Mouse (Mus musculus) midbrain, embryonic 16.5 days (tissue): ENCODE results near the gene Ulk4. TPM values are rescaled to one million over a fixed set of nuclear protein-coding genes. Genes with fewer than 3 reads are reported as not detected.
"Not testable (repeated sequence)": the region's sequence is repeated elsewhere in the genome, so short reads cannot be mapped to it uniquely, and the experiment has no call there.

ENCODE experiments used
- ATAC-seq: fragments of 200-750 bp; cut with Nextera tagmentation; 2 replicates; pipeline ENCODE4 v1.8.0; 2017; ENCODE audit warnings: moderate TSS enrichment
- H3K27ac ChIP-seq: fragments of 300-500 bp; sonication (generic); 2 replicates; pipeline ENCODE4 v1.5.1; 2014; ENCODE audit warnings: mild to moderate bottlenecking, low read length, mixed read lengths
- H3K27me3 ChIP-seq: fragments of 300-500 bp; sonication (generic); 2 replicates; pipeline ENCODE4 v1.6.1; 2014; ENCODE audit warnings: low read depth, low read length, mixed read lengths; ENCODE audit not compliant: control insufficient read depth, insufficient read depth
- H3K36me3 ChIP-seq: fragments of 300-500 bp; sonication (generic); 2 replicates; pipeline ENCODE4 v1.6.1; 2014; ENCODE audit warnings: mild to moderate bottlenecking, low read length, moderate library complexity, mixed read lengths; ENCODE audit not compliant: control insufficient read depth, insufficient read depth
- H3K4me1 ChIP-seq: fragments of 300-500 bp; sonication (generic); 2 replicates; pipeline ENCODE4 v1.6.1; 2014; ENCODE audit warnings: mild to moderate bottlenecking, low read length, mixed read lengths; ENCODE audit not compliant: control insufficient read depth, insufficient read depth
- H3K4me2 ChIP-seq: fragments of 300-500 bp; sonication (generic); 2 replicates; pipeline ENCODE4 v1.6.1; 2014; ENCODE audit warnings: mild to moderate bottlenecking, low read length, mixed read lengths
- H3K4me3 ChIP-seq: fragments of 300-500 bp; sonication (generic); 2 replicates; pipeline ENCODE4 v1.5.1; 2014; ENCODE audit warnings: low read depth, mild to moderate bottlenecking, low read length, moderate library complexity, mixed read lengths
- H3K9ac ChIP-seq: fragments of 300-500 bp; sonication (generic); 2 replicates; pipeline ENCODE4 v1.6.1; 2014; ENCODE audit warnings: low read depth, low read length, mixed read lengths
- H3K9me3 ChIP-seq: fragments of 300-500 bp; sonication (generic); replicated peaks from 2 replicates; pipeline ENCODE4 v1.6.1; 2014; ENCODE audit warnings: mild to moderate bottlenecking, low read length, mixed read lengths; ENCODE audit not compliant: control insufficient read depth, poor library complexity, severe bottlenecking
- WGBS: fragments of 180-500 bp; shearing (Covaris S2); extraction: QIAGEN DNeasy Blood & Tissue Kit; methylation state at CpG from one replicate; pipeline ENCODE4 v1.1.7; 2014; 5-methylcytosine and 5-hydroxymethylcytosine counted together
- polyA plus RNA-seq: library from polyadenylated mRNA; unstranded; fragments of >200 nt; fragmentation: Nextera tagmentation; extraction: Ambion mirVana; gene quantifications from 2 replicates; pipeline ENCODE4 v1.2.1, GENCODE M21; 2015

The Ulk4 gene
- polyA plus RNA-seq, 1 experiment from 2014 or later, result 112 TPM

DNA sequence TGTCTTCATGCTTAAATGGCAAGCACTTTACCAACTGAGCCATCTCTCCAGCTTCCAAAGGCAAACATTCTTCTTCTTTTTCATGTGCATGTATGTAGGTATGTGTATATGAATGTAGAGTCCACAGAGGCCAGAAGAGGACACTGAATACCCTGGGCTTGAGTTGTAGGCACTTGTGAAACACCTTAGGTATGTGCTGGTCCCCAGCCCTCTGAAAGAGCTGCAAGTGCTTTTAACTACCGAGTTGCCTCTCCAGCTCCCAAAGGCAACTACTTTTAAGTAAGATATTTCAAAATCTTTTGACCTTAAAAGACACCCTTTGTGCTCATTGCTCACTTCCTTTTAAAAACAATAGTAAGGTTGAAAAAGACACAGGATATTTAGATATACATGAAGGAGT is 350.9 kb downstream of the Ulk4 start:
- ATAC-seq, result no peak

DNA sequence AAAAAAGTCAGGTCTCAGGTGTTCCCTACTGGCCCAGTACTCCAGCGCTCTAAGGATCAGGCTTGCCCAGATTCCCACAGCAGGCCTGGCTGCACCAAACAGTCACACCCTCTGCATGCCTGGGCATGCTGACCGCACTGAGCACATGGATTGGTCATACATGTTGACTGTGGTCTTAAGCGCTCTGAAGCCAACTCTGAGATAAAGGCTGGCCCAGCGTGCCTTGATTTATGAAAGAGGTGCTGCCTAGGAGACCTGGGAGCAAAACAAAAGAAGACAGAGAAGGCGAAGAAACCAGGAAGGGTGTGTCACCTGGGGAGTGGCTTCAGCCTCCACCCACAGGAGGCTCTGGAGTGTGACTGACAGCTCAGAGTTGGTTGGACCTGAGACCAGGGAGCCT is 357.9 kb downstream of the Ulk4 start:
- ATAC-seq, result no peak
- Histone ChIP-seq H3K36me3 (no peaks in the 10 kb centered on the region), H3K27me3 (no peaks in the 10 kb centered on the region), H3K9ac (no peak overlapping the region), H3K9me3 (no peaks in the 10 kb centered on the region), H3K4me1 (no peaks in the 10 kb centered on the region), H3K4me2 (no peak overlapping the region), H3K27ac (no peak overlapping the region), H3K4me3 (no peak overlapping the region)
- 70% methylated on average over 5 of the region's 5 CpGs for WGBS

More for the DNA sequence above, 350.9 kb downstream of the Ulk4 start:
- no peak overlapping the region for H3K4me3 ChIP-seq
- H3K4me1 ChIP-seq, result peaks cover 7% of the 10 kb centered on the region; the same call in 1 of the 2 replicates
- H3K36me3 ChIP-seq, result no peaks in the 10 kb centered on the region
- no peak overlapping the region for H3K27ac ChIP-seq
- 65% methylated on average over 1 of the region's 1 CpGs for WGBS
- H3K4me2 ChIP-seq, result no peak overlapping the region
- H3K9ac ChIP-seq, result no peak overlapping the region
- H3K9me3 ChIP-seq, result no peaks in the 10 kb centered on the region
- H3K27me3 ChIP-seq, result no peaks in the 10 kb centered on the region

DNA sequence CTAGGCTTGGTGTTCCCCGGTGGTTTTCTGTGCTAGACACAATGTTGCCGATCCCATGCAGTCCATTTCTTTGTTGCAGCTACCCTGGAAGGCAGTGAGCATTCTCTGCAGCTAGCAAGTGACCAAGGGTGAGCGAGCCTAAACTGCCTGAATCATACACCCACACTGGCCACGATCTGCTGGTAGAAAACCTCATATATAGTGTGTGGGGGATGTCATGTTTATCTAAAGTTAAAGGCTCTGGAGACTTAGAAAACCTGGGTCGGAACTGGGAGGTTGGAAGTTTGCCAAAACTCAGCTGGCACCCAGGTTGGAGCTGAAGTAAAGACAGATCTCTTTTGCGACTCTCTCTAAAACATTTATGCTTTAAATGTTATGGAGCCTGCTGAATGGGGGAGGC is 358.4 kb downstream of the Ulk4 start:
- Histone ChIP-seq H3K9me3 (no peaks in the 10 kb centered on the region), H3K9ac (no peak overlapping the region), H3K27me3 (no peaks in the 10 kb centered on the region), H3K27ac (no peak overlapping the region), H3K36me3 (no peaks in the 10 kb centered on the region), H3K4me1 (no peaks in the 10 kb centered on the region), H3K4me3 (no peak overlapping the region), H3K4me2 (no peak overlapping the region)
- whole genome bisulfite sequencing, result 46% methylated on average over 6 of the region's 6 CpGs
- no peak for ATAC-seq

DNA sequence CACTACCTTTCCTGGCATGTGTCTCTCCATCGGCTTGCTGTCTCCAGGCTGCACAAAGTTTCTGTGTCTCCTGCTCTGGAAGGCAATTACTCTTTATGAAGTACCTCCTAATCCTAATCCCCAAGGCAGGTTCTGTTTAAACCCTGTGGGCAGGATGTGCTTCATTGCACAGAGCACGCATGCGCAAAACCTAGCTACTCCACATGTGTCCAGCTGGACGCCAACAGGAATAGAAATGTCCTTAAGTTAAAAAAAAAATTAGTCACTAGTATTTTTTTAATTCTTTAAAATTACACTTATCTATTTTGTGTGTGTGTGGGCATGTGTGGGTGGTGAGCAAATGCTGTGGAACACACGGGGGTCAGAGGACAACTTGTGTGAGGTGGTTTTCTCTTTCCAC is 358.8 kb downstream of the Ulk4 start:
- Histone ChIP-seq H3K27ac (no peak overlapping the region), H3K36me3 (no peaks in the 10 kb centered on the region), H3K4me3 (no peak overlapping the region), H3K4me1 (no peaks in the 10 kb centered on the region), H3K9me3 (no peaks in the 10 kb centered on the region), H3K27me3 (no peaks in the 10 kb centered on the region), H3K9ac (no peak overlapping the region), H3K4me2 (no peak overlapping the region)
- 67% methylated on average over 5 of the region's 5 CpGs for WGBS
- ATAC-seq, result no peak

DNA sequence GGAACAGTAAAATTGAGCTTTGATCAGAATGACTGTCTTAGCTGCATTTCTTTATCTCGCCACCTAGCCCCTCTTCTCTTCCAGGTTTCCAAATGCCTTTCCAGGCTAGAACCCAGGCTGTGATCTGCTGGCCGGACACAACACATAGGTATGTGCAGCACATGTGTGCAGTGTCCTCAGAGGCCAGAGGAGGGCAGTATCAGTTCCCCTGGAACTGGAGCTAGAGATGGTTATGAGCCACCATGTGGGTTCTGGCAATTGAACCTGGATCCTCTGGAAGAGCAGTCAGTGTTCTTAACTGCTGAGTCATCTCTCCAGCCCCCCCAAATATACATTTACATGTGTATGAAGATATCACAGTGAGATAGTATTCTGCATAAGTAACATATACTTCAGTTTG is 359.4 kb downstream of the Ulk4 start:
- H3K36me3 ChIP-seq, H3K4me3 ChIP-seq, H3K27ac ChIP-seq, H3K9me3 ChIP-seq, H3K9ac ChIP-seq, H3K4me2 ChIP-seq, H3K4me1 ChIP-seq, ATAC-seq, H3K27me3 ChIP-seq: not testable (repeated sequence)
- 95% methylated on average over 2 of the region's 2 CpGs for WGBS

DNA sequence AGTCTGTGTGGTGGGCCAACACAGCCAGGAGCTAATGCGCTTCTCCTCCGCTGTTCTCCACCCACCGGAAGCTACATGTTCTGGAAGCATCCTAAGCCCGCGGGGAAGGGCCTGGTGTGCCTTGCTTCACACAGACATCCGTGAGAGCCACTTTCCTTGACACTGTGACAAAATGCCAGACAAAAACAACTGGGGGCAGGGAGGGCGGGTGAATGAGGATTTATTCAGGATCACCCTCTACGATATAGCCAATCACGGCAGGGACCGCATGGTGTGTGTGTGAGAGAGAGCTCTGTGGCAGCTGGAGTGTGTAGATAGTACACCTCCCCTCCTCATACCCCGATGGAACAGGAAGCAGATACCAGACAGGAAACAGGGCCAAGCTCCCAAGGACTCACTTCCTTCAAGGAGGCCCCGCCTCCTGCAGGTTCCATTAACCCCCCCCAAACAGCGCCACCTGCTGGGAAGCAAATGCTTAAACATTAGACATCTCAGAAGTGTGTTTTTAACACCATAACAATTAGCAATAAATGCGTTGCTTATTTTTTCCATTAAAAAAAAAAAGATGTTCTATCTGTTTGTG is 362.0 kb downstream of the Ulk4 start:
- WGBS, result 85% methylated on average over 14 of the region's 14 CpGs
- H3K4me3 ChIP-seq, result no peak overlapping the region
- H3K27ac ChIP-seq, result no peak overlapping the region
- H3K4me2 ChIP-seq, result no peak overlapping the region
- H3K36me3 ChIP-seq, result no peaks in the 10 kb centered on the region
- H3K9me3 ChIP-seq, result no peaks in the 10 kb centered on the region
- no peaks in the 10 kb centered on the region for H3K4me1 ChIP-seq
- ATAC-seq, result no peak
- H3K9ac ChIP-seq, result no peak overlapping the region
- H3K27me3 ChIP-seq, result no peaks in the 10 kb centered on the region

DNA sequence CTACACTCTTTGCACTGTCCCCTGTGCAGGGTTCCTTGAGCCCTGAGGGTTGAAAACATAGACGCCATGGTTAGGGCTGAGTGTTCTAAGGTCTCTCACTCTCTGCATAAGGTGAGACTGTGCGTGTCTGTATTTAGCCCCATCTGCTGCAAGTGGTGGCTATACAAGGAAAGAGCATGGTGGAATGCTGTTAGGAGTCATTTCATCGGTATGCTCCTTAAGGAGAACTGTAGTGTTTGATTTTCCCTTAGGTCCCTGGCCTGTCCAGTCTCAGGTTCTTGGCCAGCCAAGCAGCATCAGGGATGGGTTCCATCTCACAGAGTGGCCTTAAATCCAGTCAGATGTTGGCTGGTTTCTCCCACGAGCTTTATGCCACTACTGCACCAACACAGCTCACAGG is 362.6 kb downstream of the Ulk4 start:
- H3K4me1 ChIP-seq, result no peaks in the 10 kb centered on the region
- H3K4me3 ChIP-seq, result no peak overlapping the region
- no peaks in the 10 kb centered on the region for H3K9me3 ChIP-seq
- no peak for ATAC-seq
- 91% methylated on average over 4 of the region's 4 CpGs for WGBS
- no peaks in the 10 kb centered on the region for H3K36me3 ChIP-seq
- H3K9ac ChIP-seq, result no peak overlapping the region
- H3K4me2 ChIP-seq, result no peak overlapping the region
- H3K27ac ChIP-seq, result no peak overlapping the region
- no peaks in the 10 kb centered on the region for H3K27me3 ChIP-seq

DNA sequence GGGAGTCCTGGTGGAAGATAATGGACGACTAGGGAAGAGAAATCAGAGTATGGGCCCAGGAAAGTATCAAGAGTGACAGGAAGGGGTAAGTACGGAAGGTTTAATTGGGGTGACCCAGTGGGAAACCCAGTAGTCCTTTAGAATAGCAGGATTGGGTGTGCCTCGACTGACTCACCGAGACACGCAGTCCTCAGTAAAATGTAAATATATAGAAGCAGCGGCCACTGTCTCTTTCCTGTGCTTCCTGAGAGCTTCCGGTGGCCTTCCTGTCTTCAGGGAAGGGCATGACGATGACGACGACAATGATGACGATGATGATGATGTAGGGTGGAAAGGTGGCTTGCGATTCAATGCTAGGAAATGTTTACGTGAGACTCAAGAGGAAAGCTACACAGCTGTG is 363.8 kb downstream of the Ulk4 start:
- WGBS, result 88% methylated on average over 13 of the region's 13 CpGs
- H3K27ac ChIP-seq, result no peak overlapping the region
- no peaks in the 10 kb centered on the region for H3K36me3 ChIP-seq
- no peak overlapping the region for H3K4me3 ChIP-seq
- H3K4me1 ChIP-seq, result no peaks in the 10 kb centered on the region
- H3K9me3 ChIP-seq, result no peaks in the 10 kb centered on the region
- no peak overlapping the region for H3K9ac ChIP-seq
- H3K27me3 ChIP-seq, result no peaks in the 10 kb centered on the region
- no peak for ATAC-seq
- H3K4me2 ChIP-seq, result no peak overlapping the region

DNA sequence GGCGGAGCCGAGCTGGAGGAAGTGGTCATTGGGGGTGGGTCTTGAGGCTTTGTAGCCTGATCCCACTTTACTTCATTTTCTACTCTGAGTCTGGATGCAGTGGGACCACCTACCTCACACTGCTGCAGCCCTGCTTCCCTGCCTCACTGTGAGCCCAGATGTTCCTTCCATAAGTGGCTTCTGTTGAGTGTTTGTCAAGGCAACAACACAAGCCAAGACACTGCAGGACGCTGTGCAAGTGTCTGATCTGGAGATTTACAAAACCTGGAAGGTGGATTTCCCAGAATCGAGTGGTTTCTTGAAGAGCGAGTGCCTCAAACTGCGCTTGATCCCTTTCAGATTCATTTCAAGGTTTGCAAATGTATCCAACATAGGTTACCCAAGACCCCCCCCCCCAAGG is 368.5 kb downstream of the Ulk4 start:
- Histone ChIP-seq H3K27me3 (no peaks in the 10 kb centered on the region), H3K9ac (no peak overlapping the region), H3K4me3 (no peak overlapping the region), H3K36me3 (no peaks in the 10 kb centered on the region), H3K4me2 (no peak overlapping the region), H3K27ac (no peak overlapping the region), H3K4me1 (no peaks in the 10 kb centered on the region), H3K9me3 (no peaks in the 10 kb centered on the region)
- ATAC-seq, result no peak
- WGBS, result 83% methylated on average over 6 of the region's 6 CpGs
